Mouse (Mus musculus): ENCODE data around the gene Spata18. TPM values are rescaled to one million over a fixed set of nuclear protein-coding genes. Genes with fewer than 3 reads are reported as not detected.

Gene Spata18
- polyA plus RNA-seq, 1 experiment: not detected

- no peak overlapping the region for H3K4me3 ChIP-seq
- no peaks in the 10 kb centered on the region for H3K79me2 ChIP-seq (ENCODE audit: control insufficient read depth, insufficient read depth)
- H3K36me3 ChIP-seq (ENCODE audit: control insufficient read depth, insufficient read depth): no peaks in the 10 kb centered on the region
- H3ac ChIP-seq (ENCODE audit: control insufficient read depth, insufficient read length): no peak overlapping the region
- H3K4me2 ChIP-seq (ENCODE audit: low read depth): no peak overlapping the region
- H3K27me3 ChIP-seq (ENCODE audit: control insufficient read depth, insufficient read depth, insufficient read length): no peaks in the 10 kb centered on the region
- TF ChIP-seq TCF3 (IDR thresholded peaks at IDR 0.05; ENCODE audit: insufficient read length, low read depth) (no peak), REST (IDR thresholded peaks at IDR 0.05; ENCODE audit: insufficient read depth, insufficient read length) (no peak), TCF12 (IDR thresholded peaks at IDR 0.05; ENCODE audit: insufficient read depth, poor library complexity, severe bottlenecking) (no peak), MYOD1 (IDR thresholded peaks at IDR 0.05; ENCODE audit: control insufficient read depth in 1 of 3, insufficient read length in 2 of 3, low read depth in 2 of 3) (no peak), E2F4 (IDR thresholded peaks at IDR 0.05; ENCODE audit: insufficient read depth) (no peak), USF1 (IDR thresholded peaks at IDR 0.05; ENCODE audit: low read depth) (no peak), CEBPB (IDR thresholded peaks at IDR 0.05; ENCODE audit: insufficient read depth, poor library complexity, severe bottlenecking) (no peak), MYOG (IDR thresholded peaks at IDR 0.05; ENCODE audit: control insufficient read depth in 1 of 3, insufficient read depth in 1 of 3, insufficient read length in 2 of 3, low read depth in 2 of 3) (no peak), POLR2AphosphoS2 (IDR thresholded peaks at IDR 0.05; ENCODE audit: insufficient read length, low read depth) (no peak), POLR2A (IDR thresholded peaks at IDR 0.05; ENCODE audit: insufficient read length, low read depth) (no peak)
Measured at GRCm38 (mm10) chr5:73691723-73692520, 40.7 kb downstream of the Spata18 start.

- H3K36me3 ChIP-seq (ENCODE audit: control insufficient read depth, insufficient read depth): no peaks in the 10 kb centered on the region
- H3K4me3 ChIP-seq: no peak overlapping the region
- no peaks in the 10 kb centered on the region for H3K79me2 ChIP-seq (ENCODE audit: control insufficient read depth, insufficient read depth)
- H3K4me2 ChIP-seq (ENCODE audit: low read depth): no peak overlapping the region
- H3K27me3 ChIP-seq (ENCODE audit: control insufficient read depth, insufficient read depth, insufficient read length): no peaks in the 10 kb centered on the region
- no peak for TF ChIP-seq SRF (IDR thresholded peaks at IDR 0.05; ENCODE audit: control insufficient read depth, insufficient read length, low read depth)
- TF ChIP-seq E2F4 (IDR thresholded peaks at IDR 0.05; ENCODE audit: insufficient read depth): no peak
- H3ac ChIP-seq (ENCODE audit: control insufficient read depth, insufficient read length): no peak overlapping the region
Measured at GRCm38 (mm10) chr5:73693778-73694177, 42.6 kb downstream of the Spata18 start.

- no peaks in the 10 kb centered on the region for H3K36me3 ChIP-seq (ENCODE audit: control insufficient read depth, insufficient read depth)
- H3K4me2 ChIP-seq (ENCODE audit: low read depth): no peak overlapping the region
- H3K79me2 ChIP-seq (ENCODE audit: control insufficient read depth, insufficient read depth): no peaks in the 10 kb centered on the region
- no peak overlapping the region for H3K4me3 ChIP-seq
- H3K27me3 ChIP-seq (ENCODE audit: control insufficient read depth, insufficient read depth, insufficient read length): no peaks in the 10 kb centered on the region
- TF ChIP-seq REST (IDR thresholded peaks at IDR 0.05; ENCODE audit: insufficient read depth, insufficient read length) (no peak), POLR2A (IDR thresholded peaks at IDR 0.05; ENCODE audit: insufficient read length, low read depth) (no peak), TCF3 (IDR thresholded peaks at IDR 0.05; ENCODE audit: insufficient read length, low read depth) (no peak), E2F4 (IDR thresholded peaks at IDR 0.05; ENCODE audit: insufficient read depth) (no peak), TCF12 (IDR thresholded peaks at IDR 0.05; ENCODE audit: insufficient read depth, poor library complexity, severe bottlenecking) (no peak), USF1 (IDR thresholded peaks at IDR 0.05; ENCODE audit: low read depth) (no peak), MYOD1 (IDR thresholded peaks at IDR 0.05; ENCODE audit: control insufficient read depth in 1 of 3, insufficient read length in 2 of 3, low read depth in 2 of 3) (no peak), POLR2AphosphoS2 (IDR thresholded peaks at IDR 0.05; ENCODE audit: insufficient read length, low read depth) (no peak), MAX (IDR thresholded peaks at IDR 0.05; ENCODE audit: low read depth) (no peak), CEBPB (IDR thresholded peaks at IDR 0.05; ENCODE audit: insufficient read depth, poor library complexity, severe bottlenecking) (no peak), SRF (IDR thresholded peaks at IDR 0.05; ENCODE audit: control insufficient read depth, insufficient read length, low read depth) (no peak), MYOG (IDR thresholded peaks at IDR 0.05; ENCODE audit: control insufficient read depth in 1 of 3, insufficient read depth in 1 of 3, insufficient read length in 2 of 3, low read depth in 2 of 3) (no peak)
- no peak overlapping the region for H3ac ChIP-seq (ENCODE audit: control insufficient read depth, insufficient read length)
Measured at GRCm38 (mm10) chr5:73694254-73695015, 43.3 kb downstream of the Spata18 start.

- Histone ChIP-seq H3K4me2 (ENCODE audit: low read depth) (no peak overlapping the region), H3K36me3 (ENCODE audit: control insufficient read depth, insufficient read depth) (no peaks in the 10 kb centered on the region), H3K27me3 (ENCODE audit: control insufficient read depth, insufficient read depth, insufficient read length) (no peaks in the 10 kb centered on the region), H3K79me2 (ENCODE audit: control insufficient read depth, insufficient read depth) (no peaks in the 10 kb centered on the region), H3K4me3 (no peak overlapping the region), H3ac (ENCODE audit: control insufficient read depth, insufficient read length) (no peak overlapping the region)
- TF ChIP-seq MAX (IDR thresholded peaks at IDR 0.05; ENCODE audit: low read depth) (no peak), POLR2AphosphoS2 (IDR thresholded peaks at IDR 0.05; ENCODE audit: insufficient read length, low read depth) (no peak), REST (IDR thresholded peaks at IDR 0.05; ENCODE audit: insufficient read depth, insufficient read length) (no peak), MYOG (IDR thresholded peaks at IDR 0.05; ENCODE audit: control insufficient read depth in 1 of 3, insufficient read depth in 1 of 3, insufficient read length in 2 of 3, low read depth in 2 of 3) (no peak), POLR2A (IDR thresholded peaks at IDR 0.05; ENCODE audit: insufficient read length, low read depth) (no peak), USF1 (IDR thresholded peaks at IDR 0.05; ENCODE audit: low read depth) (no peak), CEBPB (IDR thresholded peaks at IDR 0.05; ENCODE audit: insufficient read depth, poor library complexity, severe bottlenecking) (no peak)
Measured at GRCm38 (mm10) chr5:73697700-73698099, 46.5 kb downstream of the Spata18 start.

Data from myocyte (in vitro differentiated cells).